Mouse (Mus musculus): ENCODE measurements around the gene Ruvbl2. TPM values are rescaled to one million over a fixed set of nuclear protein-coding genes. Genes with fewer than 3 reads are reported as not detected.
A peak's percentile ranks its signal among the peaks of the same experiment; 100 is the strongest.
"Not testable (repeated sequence)": the region's sequence is repeated elsewhere in the genome, so short reads cannot be mapped to it uniquely, and the experiment has no call there.

Ruvbl2 gene
- 132 and 135 TPM in 2 replicates for polyA plus RNA-seq (2014; fragmentation: Nextera tagmentation; extraction: Ambion mirVana)

- Histone ChIP-seq H3K9ac (replicated peaks; ENCODE audit: low read depth, low read length) (no peak within 1 kb of the TSS), H3K4me2 (replicated peaks; ENCODE audit: low read depth, low read length) (peak within 1 kb of the TSS; percentile 10; the same call in 1 of the 2 replicates), H3K27me3 (ENCODE audit: control insufficient read depth, insufficient read depth, low read length) (no peaks in the 10 kb centered on the region), H3K4me1 (ENCODE audit: control insufficient read depth, insufficient read depth, low read length) (peaks cover 27% of the 10 kb centered on the region), H3K9me3 (ENCODE audit: control insufficient read depth, low read depth, low read length) (no peaks in the 10 kb centered on the region), H3K36me3 (ENCODE audit: control insufficient read depth, insufficient read depth, low read length) (peaks cover 12% of the 10 kb centered on the region), H3K27ac (ENCODE audit: low read length) (no peak within 1 kb of the TSS), H3K4me3 (ENCODE audit: low read depth, low read length) (no peak within 1 kb of the TSS)
- no peak for ATAC-seq (ENCODE audit: insufficient number of reproducible peaks, insufficient read depth, low FRiP score, low read depth)
- 17% methylated on average over 19 of the region's 19 CpGs for WGBS
These were observed at the start of gene Ruvbl2 for GRCm38 (mm10) chr7:45437521-45438276. Ruvbl2 (minus strand) TSS chr7:45438096.

DNA sequence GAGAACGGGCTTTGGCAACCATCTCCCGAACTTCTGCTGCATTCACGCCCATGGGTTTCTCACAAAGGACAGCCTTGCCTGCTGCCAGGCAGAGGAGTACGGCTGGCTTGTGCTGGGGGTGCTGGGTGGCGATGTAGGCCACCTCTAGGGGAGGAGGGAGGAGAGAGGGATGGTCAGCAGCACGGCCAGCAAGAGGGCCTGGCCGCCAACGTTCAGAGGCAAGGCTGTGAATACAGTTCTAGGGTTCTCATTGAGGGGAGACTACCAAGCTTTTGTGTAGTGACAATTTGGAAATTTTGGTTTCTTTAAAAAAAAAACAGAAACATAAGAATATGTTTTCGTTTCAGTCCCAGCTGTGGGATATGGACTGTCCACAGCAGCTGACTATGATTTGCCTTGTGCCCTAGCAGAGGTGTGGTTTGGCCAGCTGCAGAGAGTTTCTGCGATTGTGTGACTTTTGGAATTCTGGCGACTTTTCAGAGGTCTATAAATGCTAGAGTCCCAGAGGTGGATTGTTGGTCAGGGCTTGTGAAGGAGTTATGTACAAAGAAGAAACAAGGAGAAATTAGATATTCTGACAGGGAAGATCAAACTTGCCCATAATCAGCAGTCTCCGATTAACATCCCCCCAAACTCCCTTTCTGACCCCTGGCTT is 49.0 kb upstream of the Ruvbl2 start, which contains the start of gene Gm45808:
TSS of gene Gm45808 (minus strand) at position 51 of the 655 bp plus-strand sequence.
- H3K4me1 ChIP-seq (ENCODE audit: control insufficient read depth, insufficient read depth, low read length) = peaks cover 11% of the 10 kb centered on the region; the same call in 1 of the 2 replicates
- no peaks in the 10 kb centered on the region for H3K27me3 ChIP-seq (ENCODE audit: control insufficient read depth, insufficient read depth, low read length)
- no peak within 1 kb of the TSS for H3K4me3 ChIP-seq (ENCODE audit: low read depth, low read length)
- 85% methylated on average over 12 of the region's 12 CpGs for WGBS
- no peaks in the 10 kb centered on the region for H3K9me3 ChIP-seq (ENCODE audit: control insufficient read depth, low read depth, low read length)
- no peaks in the 10 kb centered on the region for H3K36me3 ChIP-seq (ENCODE audit: control insufficient read depth, insufficient read depth, low read length)
- no peak for ATAC-seq (ENCODE audit: insufficient number of reproducible peaks, insufficient read depth, low FRiP score, low read depth)
- no peak within 1 kb of the TSS for H3K4me2 ChIP-seq (replicated peaks; ENCODE audit: low read depth, low read length)
- no peak within 1 kb of the TSS for H3K27ac ChIP-seq (ENCODE audit: low read length)
- H3K9ac ChIP-seq (replicated peaks; ENCODE audit: low read depth, low read length) = no peak within 1 kb of the TSS

- no peaks in the 10 kb centered on the region for H3K27me3 ChIP-seq (ENCODE audit: control insufficient read depth, insufficient read depth, low read length)
- no peak for ATAC-seq (ENCODE audit: insufficient number of reproducible peaks, insufficient read depth, low FRiP score, low read depth)
- 59% methylated on average over 7 of the region's 7 CpGs for WGBS
- H3K9me3 ChIP-seq (ENCODE audit: control insufficient read depth, low read depth, low read length) = no peaks in the 10 kb centered on the region
- H3K4me2 ChIP-seq (replicated peaks; ENCODE audit: low read depth, low read length) = no peak overlapping the region
- H3K9ac ChIP-seq (replicated peaks; ENCODE audit: low read depth, low read length) = no peak overlapping the region
- H3K27ac ChIP-seq (ENCODE audit: low read length) = no peak overlapping the region
- H3K4me1 ChIP-seq (ENCODE audit: control insufficient read depth, insufficient read depth, low read length) = peaks cover 9% of the 10 kb centered on the region; the same call in 1 of the 2 replicates
- no peaks in the 10 kb centered on the region for H3K36me3 ChIP-seq (ENCODE audit: control insufficient read depth, insufficient read depth, low read length)
- H3K4me3 ChIP-seq (ENCODE audit: low read depth, low read length) = no peak overlapping the region
These were observed 48.3 kb upstream of the Ruvbl2 start for GRCm38 (mm10) chr7:45486158-45486557.

- not testable (repeated sequence) for H3K27me3 ChIP-seq (ENCODE audit: control insufficient read depth, insufficient read depth, low read length); H3K27ac ChIP-seq (ENCODE audit: low read length); H3K9ac ChIP-seq (replicated peaks; ENCODE audit: low read depth, low read length); H3K36me3 ChIP-seq (ENCODE audit: control insufficient read depth, insufficient read depth, low read length); H3K4me1 ChIP-seq (ENCODE audit: control insufficient read depth, insufficient read depth, low read length); H3K4me3 ChIP-seq (ENCODE audit: low read depth, low read length); H3K9me3 ChIP-seq (ENCODE audit: control insufficient read depth, low read depth, low read length); H3K4me2 ChIP-seq (replicated peaks; ENCODE audit: low read depth, low read length); ATAC-seq (ENCODE audit: insufficient number of reproducible peaks, insufficient read depth, low FRiP score, low read depth)
- 90% methylated on average over 5 of the region's 5 CpGs for WGBS
These were observed 47.1 kb upstream of the Ruvbl2 start for GRCm38 (mm10) chr7:45484985-45485384.

- WGBS = 71% methylated on average over 1 of the region's 1 CpGs
These were observed 44.3 kb upstream of the Ruvbl2 start for GRCm38 (mm10) chr7:45482166-45482565.

GRCm38 (mm10) chr7:45481374-45481927 is 43.6 kb upstream of the Ruvbl2 start, which contains the start of gene Tulp2:
Tulp2 (plus strand) TSS chr7:45481877.
- Histone ChIP-seq H3K9me3 (ENCODE audit: control insufficient read depth, low read depth, low read length) (no peaks in the 10 kb centered on the region), H3K9ac (replicated peaks; ENCODE audit: low read depth, low read length) (no peak within 1 kb of the TSS), H3K36me3 (ENCODE audit: control insufficient read depth, insufficient read depth, low read length) (no peaks in the 10 kb centered on the region), H3K4me1 (ENCODE audit: control insufficient read depth, insufficient read depth, low read length) (no peaks in the 10 kb centered on the region), H3K4me2 (replicated peaks; ENCODE audit: low read depth, low read length) (no peak within 1 kb of the TSS), H3K27me3 (ENCODE audit: control insufficient read depth, insufficient read depth, low read length) (no peaks in the 10 kb centered on the region), H3K4me3 (ENCODE audit: low read depth, low read length) (no peak within 1 kb of the TSS), H3K27ac (ENCODE audit: low read length) (no peak within 1 kb of the TSS)
- ATAC-seq (ENCODE audit: insufficient number of reproducible peaks, insufficient read depth, low FRiP score, low read depth) = peak; percentile 71; the same call in 1 of the 2 replicates
- 46% methylated on average over 15 of the region's 15 CpGs for WGBS

More at GRCm38 (mm10) chr7:45482166-45482565, 44.3 kb upstream of the Ruvbl2 start:
- no peaks in the 10 kb centered on the region for H3K27me3 ChIP-seq (ENCODE audit: control insufficient read depth, insufficient read depth, low read length)
- H3K9me3 ChIP-seq (ENCODE audit: control insufficient read depth, low read depth, low read length) = no peaks in the 10 kb centered on the region
- H3K27ac ChIP-seq (ENCODE audit: low read length) = no peak overlapping the region
- no peak overlapping the region for H3K9ac ChIP-seq (replicated peaks; ENCODE audit: low read depth, low read length)
- H3K4me1 ChIP-seq (ENCODE audit: control insufficient read depth, insufficient read depth, low read length) = no peaks in the 10 kb centered on the region
- H3K4me3 ChIP-seq (ENCODE audit: low read depth, low read length) = no peak overlapping the region
- no peak for ATAC-seq (ENCODE audit: insufficient number of reproducible peaks, insufficient read depth, low FRiP score, low read depth)
- no peak overlapping the region for H3K4me2 ChIP-seq (replicated peaks; ENCODE audit: low read depth, low read length)
- H3K36me3 ChIP-seq (ENCODE audit: control insufficient read depth, insufficient read depth, low read length) = no peaks in the 10 kb centered on the region

- WGBS = 71% methylated on average over 3 of the region's 4 CpGs
- not testable (repeated sequence) for H3K27me3 ChIP-seq (ENCODE audit: control insufficient read depth, insufficient read depth, low read length); H3K4me2 ChIP-seq (replicated peaks; ENCODE audit: low read depth, low read length); H3K27ac ChIP-seq (ENCODE audit: low read length); ATAC-seq (ENCODE audit: insufficient number of reproducible peaks, insufficient read depth, low FRiP score, low read depth); H3K36me3 ChIP-seq (ENCODE audit: control insufficient read depth, insufficient read depth, low read length); H3K4me1 ChIP-seq (ENCODE audit: control insufficient read depth, insufficient read depth, low read length); H3K4me3 ChIP-seq (ENCODE audit: low read depth, low read length); H3K9ac ChIP-seq (replicated peaks; ENCODE audit: low read depth, low read length); H3K9me3 ChIP-seq (ENCODE audit: control insufficient read depth, low read depth, low read length)
These were observed 42.4 kb upstream of the Ruvbl2 start for GRCm38 (mm10) chr7:45480310-45480709.

- Histone ChIP-seq H3K4me2 (replicated peaks; ENCODE audit: low read depth, low read length) (no peak overlapping the region), H3K36me3 (ENCODE audit: control insufficient read depth, insufficient read depth, low read length) (no peaks in the 10 kb centered on the region), H3K27ac (ENCODE audit: low read length) (no peak overlapping the region), H3K9ac (replicated peaks; ENCODE audit: low read depth, low read length) (no peak overlapping the region), H3K9me3 (ENCODE audit: control insufficient read depth, low read depth, low read length) (no peaks in the 10 kb centered on the region), H3K4me1 (ENCODE audit: control insufficient read depth, insufficient read depth, low read length) (no peaks in the 10 kb centered on the region), H3K4me3 (ENCODE audit: low read depth, low read length) (no peak overlapping the region), H3K27me3 (ENCODE audit: control insufficient read depth, insufficient read depth, low read length) (no peaks in the 10 kb centered on the region)
- no peak for ATAC-seq (ENCODE audit: insufficient number of reproducible peaks, insufficient read depth, low FRiP score, low read depth)
- WGBS = 95% methylated on average over 7 of the region's 7 CpGs
These were observed 40.9 kb upstream of the Ruvbl2 start for GRCm38 (mm10) chr7:45478774-45479173.
